Mouse (Mus musculus) limb, embryonic 11.5 days (tissue): ENCODE results near the gene Ucn2. TPM values are rescaled to one million over a fixed set of nuclear protein-coding genes. Genes with fewer than 3 reads are reported as not detected.

ENCODE experiments used
- ATAC-seq: fragments of 200-750 bp; cut with Nextera tagmentation; 2 replicates; pipeline ENCODE4 v1.8.0; 2017; ENCODE audit warnings: low read depth; ENCODE audit not compliant: insufficient number of reproducible peaks, low FRiP score, low TSS enrichment
- DNase-seq: peaks from one replicate; pipeline ENCODE4 v3.0.0-alpha.2; 2015; ENCODE audit warnings: low spot score
- H3K27ac ChIP-seq: fragments of 300-500 bp; sonication (generic); replicated peaks from 2 replicates; pipeline ENCODE4 v1.5.1; 2014; ENCODE audit warnings: low read depth, mild to moderate bottlenecking, low read length
- H3K27me3 ChIP-seq: fragments of 300-500 bp; sonication (generic); 2 replicates; pipeline ENCODE4 v1.6.1; 2014; ENCODE audit warnings: mild to moderate bottlenecking, low read length, mixed read lengths; ENCODE audit not compliant: control insufficient read depth, insufficient read depth
- H3K36me3 ChIP-seq: fragments of 300-500 bp; sonication (generic); 2 replicates; pipeline ENCODE4 v1.6.1; 2014; ENCODE audit warnings: mild to moderate bottlenecking, low read length, moderate library complexity, mixed read lengths; ENCODE audit not compliant: control insufficient read depth, insufficient read depth
- H3K4me1 ChIP-seq: fragments of 300-500 bp; sonication (generic); 2 replicates; pipeline ENCODE4 v1.6.1; 2014; ENCODE audit warnings: low read length, mixed read lengths; ENCODE audit not compliant: control insufficient read depth, insufficient read depth
- H3K4me2 ChIP-seq: fragments of 300-500 bp; sonication (generic); 2 replicates; pipeline ENCODE4 v1.6.1; 2014; ENCODE audit warnings: low read depth, mild to moderate bottlenecking, moderate library complexity; ENCODE audit not compliant: severe bottlenecking
- H3K4me3 ChIP-seq: fragments of 300-500 bp; sonication (generic); 2 replicates; pipeline ENCODE4 v1.5.1; 2014; ENCODE audit warnings: low read depth, low read length
- H3K9ac ChIP-seq: fragments of 300-500 bp; sonication (generic); 2 replicates; pipeline ENCODE4 v1.6.1; 2014; ENCODE audit warnings: mild to moderate bottlenecking, low read length
- H3K9me3 ChIP-seq: fragments of 300-500 bp; sonication (generic); 2 replicates; pipeline ENCODE4 v1.6.1; 2016; ENCODE audit warnings: low read length; ENCODE audit not compliant: control insufficient read depth
- WGBS: fragments of 180-500 bp; shearing (Covaris S2); extraction: QIAGEN DNeasy Blood & Tissue Kit; methylation state at CpG from one replicate; pipeline ENCODE4 v1.1.7; 2014; 5-methylcytosine and 5-hydroxymethylcytosine counted together
- microRNA counts: library from miRNA; unstranded; fragments of <30 nt; microRNA quantifications from one replicate; lab custom pipeline; 2016
- microRNA-seq: library from miRNA; unstranded; fragments of <30 nt; microRNA quantifications from one replicate; pipeline ENCODE4, GENCODE M21; 2016
- polyA plus RNA-seq: library from polyadenylated mRNA; unstranded; fragments of >200 nt; fragmentation: Nextera tagmentation; extraction: Ambion mirVana; gene quantifications from 2 replicates; pipeline ENCODE4 v1.2.1, GENCODE M21; 2014

The Ucn2 gene
- polyA plus RNA-seq, 1 experiment from 2014 or later, result not detected

DNA sequence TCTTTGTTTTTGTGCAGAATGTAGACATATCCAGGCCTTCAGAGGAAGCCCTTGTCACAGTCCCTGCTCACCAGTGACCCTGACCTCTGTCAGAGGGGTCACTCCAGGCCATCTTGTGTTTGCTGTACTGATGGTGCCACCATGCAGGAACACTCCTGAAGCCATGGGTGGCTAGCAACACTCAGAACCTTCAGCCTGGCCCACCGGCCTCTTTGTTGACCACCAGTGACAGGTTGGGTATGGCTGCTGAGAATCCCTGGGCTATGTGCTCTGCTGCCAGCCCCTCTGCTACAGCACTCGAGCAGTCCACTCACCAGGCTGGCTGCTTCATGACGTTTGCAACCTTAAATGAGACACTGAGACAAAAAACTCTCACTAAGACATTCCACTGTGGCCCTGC, 44.5 kb downstream of the Ucn2 start:
- 75% methylated on average over 3 of the region's 3 CpGs for WGBS
- ATAC-seq, result no peak
- no peak overlapping the region for H3K9ac ChIP-seq

GRCm38 (mm10) chr9:109031001-109031400, 45.2 kb downstream of the Ucn2 start:
- Histone ChIP-seq H3K4me1 (no peaks in the 10 kb centered on the region), H3K4me3 (no peak overlapping the region), H3K27me3 (no peaks in the 10 kb centered on the region), H3K4me2 (no peak overlapping the region), H3K36me3 (no peaks in the 10 kb centered on the region), H3K9me3 (no peaks in the 10 kb centered on the region), H3K27ac (no peak overlapping the region), H3K9ac (no peak overlapping the region)
- no peak for DNase-seq
- no peak for ATAC-seq
- 87% methylated on average over 7 of the region's 7 CpGs for WGBS

More for the DNA sequence above, 44.5 kb downstream of the Ucn2 start:
- H3K27ac ChIP-seq, result no peak overlapping the region
- no peak overlapping the region for H3K4me3 ChIP-seq
- DNase-seq, result no peak
- no peaks in the 10 kb centered on the region for H3K4me1 ChIP-seq
- H3K4me2 ChIP-seq, result no peak overlapping the region
- no peaks in the 10 kb centered on the region for H3K36me3 ChIP-seq
- no peaks in the 10 kb centered on the region for H3K27me3 ChIP-seq
- H3K9me3 ChIP-seq, result no peaks in the 10 kb centered on the region

DNA sequence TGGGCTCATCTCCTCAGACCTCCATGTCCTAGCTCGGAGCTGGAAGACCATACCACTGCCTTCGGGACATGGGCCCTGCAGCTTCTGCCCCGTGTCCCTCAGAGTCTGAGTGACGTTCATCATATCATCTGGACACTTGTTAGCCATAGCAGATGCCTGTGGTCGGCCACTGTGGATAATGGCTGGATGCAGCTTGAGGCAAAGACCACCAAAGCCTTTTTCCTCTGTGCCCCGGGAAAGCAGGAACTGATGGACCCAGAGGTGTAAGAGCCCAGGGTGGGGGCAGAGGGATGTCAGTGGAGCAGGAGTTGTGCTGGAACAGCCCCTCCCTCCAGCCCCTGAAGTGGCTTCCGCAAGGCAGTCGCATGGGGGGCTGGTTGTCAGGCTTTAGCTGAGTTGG, 45.9 kb downstream of the Ucn2 start:
- no peaks in the 10 kb centered on the region for H3K36me3 ChIP-seq
- WGBS, result 79% methylated on average over 8 of the region's 8 CpGs
- H3K27ac ChIP-seq, result no peak overlapping the region
- no peaks in the 10 kb centered on the region for H3K27me3 ChIP-seq
- no peak overlapping the region for H3K4me2 ChIP-seq
- ATAC-seq (no peak), DNase-seq (no peak)
- H3K4me3 ChIP-seq, result no peak overlapping the region
- no peaks in the 10 kb centered on the region for H3K4me1 ChIP-seq
- no peaks in the 10 kb centered on the region for H3K9me3 ChIP-seq
- no peak overlapping the region for H3K9ac ChIP-seq

GRCm38 (mm10) chr9:109032435-109032834, 46.6 kb downstream of the Ucn2 start:
- H3K4me2 ChIP-seq, result no peak overlapping the region
- no peaks in the 10 kb centered on the region for H3K36me3 ChIP-seq
- H3K27ac ChIP-seq, result no peak overlapping the region
- H3K27me3 ChIP-seq, result no peaks in the 10 kb centered on the region
- DNase-seq (no peak), ATAC-seq (no peak)
- 87% methylated on average over 6 of the region's 6 CpGs for WGBS
- no peak overlapping the region for H3K9ac ChIP-seq
- no peak overlapping the region for H3K4me3 ChIP-seq
- no peaks in the 10 kb centered on the region for H3K9me3 ChIP-seq
- H3K4me1 ChIP-seq, result no peaks in the 10 kb centered on the region

MicroRNA genes within 50 kb of the gene (microRNA counts, 519-probe panel; counts per million panel counts)
- microRNA mmu-miR-711 (lab: Ali Mortazavi, UCI), result not detected

Small RNA genes within 50 kb of the gene (microRNA-seq; reads per million reads assigned to microRNA genes)
- gene Mir711, result not detected

Other genes with a start within 250 kb of the Ucn2 start
- gene Ip6k2, start 202.2 kb upstream of the Ucn2 start, polyA plus RNA-seq, result 129 and 136 TPM in 2 replicates
- gene Nckipsd, start 177.6 kb upstream of the Ucn2 start, polyA plus RNA-seq, result 13.9 and 15.7 TPM in 2 replicates
- gene Celsr3, start 159.7 kb upstream of the Ucn2 start, polyA plus RNA-seq, result 0.10 and 0.20 TPM in 2 replicates
- gene Slc26a6, start 132.7 kb upstream of the Ucn2 start, polyA plus RNA-seq, result 12.5 and 13.5 TPM in 2 replicates
- not detected in 2 replicates for gene Tmem89, start 71.4 kb upstream of the Ucn2 start, polyA plus RNA-seq
- gene Uqcrc1, start 49.4 kb upstream of the Ucn2 start, polyA plus RNA-seq, result 463 and 485 TPM in 2 replicates
- 4.7 and 5.0 TPM in 2 replicates for gene Col7a1, start 32.4 kb upstream of the Ucn2 start, polyA plus RNA-seq
- gene Pfkfb4, start 5.8 kb downstream of the Ucn2 start, polyA plus RNA-seq, result 9.4 and 13.3 TPM in 2 replicates
- gene Shisa5, start 52.6 kb downstream of the Ucn2 start, polyA plus RNA-seq, result 38.9 and 43.3 TPM in 2 replicates
- 5.5 and 8.2 TPM in 2 replicates for gene Trex1, start 73.7 kb downstream of the Ucn2 start, polyA plus RNA-seq
- 28.4 and 30.6 TPM in 2 replicates for gene Atrip, start 88.1 kb downstream of the Ucn2 start, polyA plus RNA-seq
- 13.9 and 14.9 TPM in 2 replicates for gene Ccdc51, start 96.5 kb downstream of the Ucn2 start, polyA plus RNA-seq
- 864 and 871 TPM in 2 replicates for gene Tma7, start 96.6 kb downstream of the Ucn2 start, polyA plus RNA-seq
- 13.7 and 15.2 TPM in 2 replicates for gene Plxnb1, start 109.4 kb downstream of the Ucn2 start, polyA plus RNA-seq
- gene Fbxw21, start 176.0 kb downstream of the Ucn2 start, polyA plus RNA-seq, result not detected in 2 replicates
- gene Fbxw13, start 210.0 kb downstream of the Ucn2 start, polyA plus RNA-seq, result not detected in 2 replicates
- not detected in 2 replicates for gene Fbxw20, start 248.7 kb downstream of the Ucn2 start, polyA plus RNA-seq